Mouse (Mus musculus) forebrain, embryonic 12.5 days (tissue): ENCODE results near the gene Slc7a11. TPM values are rescaled to one million over a fixed set of nuclear protein-coding genes. Genes with fewer than 3 reads are reported as not detected.

ENCODE experiments used
- ATAC-seq: fragments of 200-750 bp; cut with Nextera tagmentation; 2 replicates; pipeline ENCODE4 v1.8.0; 2017; ENCODE audit warnings: moderate TSS enrichment; ENCODE audit not compliant: low FRiP score
- H3K27ac ChIP-seq: fragments of 300-500 bp; sonication (generic); 2 replicates; pipeline ENCODE4 v1.5.1; 2016; ENCODE audit warnings: mild to moderate bottlenecking
- H3K27me3 ChIP-seq: fragments of 300-500 bp; sonication (generic); 2 replicates; pipeline ENCODE4 v1.6.1; 2016; ENCODE audit warnings: mild to moderate bottlenecking
- H3K36me3 ChIP-seq: fragments of 300-500 bp; sonication (generic); replicated peaks from 2 replicates; pipeline ENCODE4 v1.6.1; 2016; ENCODE audit warnings: mild to moderate bottlenecking
- H3K4me1 ChIP-seq: fragments of 300-500 bp; sonication (generic); 2 replicates; pipeline ENCODE4 v1.6.1; 2016
- H3K4me2 ChIP-seq: fragments of 300-500 bp; sonication (generic); 2 replicates; pipeline ENCODE4 v1.6.1; 2016; ENCODE audit warnings: mild to moderate bottlenecking, moderate library complexity
- H3K4me3 ChIP-seq: fragments of 300-500 bp; sonication (generic); replicated peaks from 2 replicates; pipeline ENCODE4 v1.5.1; 2016; ENCODE audit warnings: mild to moderate bottlenecking
- H3K9ac ChIP-seq: fragments of 300-500 bp; sonication (generic); 2 replicates; pipeline ENCODE4 v1.6.1; 2016; ENCODE audit warnings: mild to moderate bottlenecking
- H3K9me3 ChIP-seq: fragments of 300-500 bp; sonication (generic); 2 replicates; pipeline ENCODE4 v1.6.1; 2016
- WGBS: fragments of 180-500 bp; shearing (Covaris S2); methylation state at CpG from one replicate; pipeline ENCODE4 v1.1.7; 2016; 5-methylcytosine and 5-hydroxymethylcytosine counted together
- polyA plus RNA-seq: library from polyadenylated mRNA; unstranded; fragments of >200 nt; fragmentation: Nextera tagmentation; extraction: Ambion mirVana; gene quantifications from 2 replicates; pipeline ENCODE4 v1.2.1, GENCODE M21; 2016

The Slc7a11 gene
- polyA plus RNA-seq, 1 experiment from 2014 or later, result 2.3 TPM

DNA sequence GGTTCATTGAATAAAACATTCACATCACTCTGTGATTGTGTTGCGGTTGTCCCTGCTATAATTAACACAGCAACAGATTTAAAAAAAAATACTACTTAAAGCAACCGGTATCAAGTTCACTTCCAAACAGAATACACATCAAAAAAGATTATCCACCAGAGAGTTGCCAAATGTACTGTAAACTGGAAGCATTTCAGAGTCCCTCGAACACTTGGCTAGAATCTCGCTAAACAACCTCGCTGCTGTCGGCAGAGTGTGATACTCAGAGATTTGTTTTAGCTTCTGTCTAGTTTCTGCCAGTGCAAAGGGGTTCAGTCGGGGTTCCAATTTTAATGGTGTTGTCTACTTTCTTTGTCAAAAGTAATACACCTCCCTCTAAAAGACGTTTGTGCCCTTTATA, 118.9 kb downstream of the Slc7a11 start:
- ATAC-seq, result no peak
- 77% methylated on average over 8 of the region's 8 CpGs for WGBS
- no peak overlapping the region for H3K4me2 ChIP-seq
- no peaks in the 10 kb centered on the region for H3K27me3 ChIP-seq
- no peaks in the 10 kb centered on the region for H3K9me3 ChIP-seq
- H3K36me3 ChIP-seq, result no peaks in the 10 kb centered on the region
- no peak overlapping the region for H3K9ac ChIP-seq
- H3K27ac ChIP-seq, result no peak overlapping the region
- H3K4me1 ChIP-seq, result no peaks in the 10 kb centered on the region
- no peak overlapping the region for H3K4me3 ChIP-seq

DNA sequence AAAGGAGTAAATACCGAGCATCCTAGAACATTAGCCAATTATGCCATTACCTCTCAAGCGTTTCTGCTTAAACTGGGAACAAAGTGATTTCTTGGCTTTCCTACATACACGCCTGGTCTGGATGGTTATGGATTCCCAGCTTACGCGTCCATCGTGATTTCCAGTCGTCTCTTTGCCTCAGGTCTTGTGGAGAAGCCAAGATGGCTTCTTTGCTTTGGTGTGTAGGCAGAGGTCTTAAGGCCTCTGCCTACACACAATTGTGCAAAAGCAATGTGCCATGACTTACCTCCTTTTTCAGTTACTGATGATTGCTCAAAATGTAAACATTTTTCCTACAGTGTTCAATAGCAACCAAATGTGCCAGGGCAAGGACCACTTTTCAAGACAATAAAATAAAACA, 119.5 kb downstream of the Slc7a11 start:
- H3K4me1 ChIP-seq, result no peaks in the 10 kb centered on the region
- no peak overlapping the region for H3K4me2 ChIP-seq
- H3K9me3 ChIP-seq, result no peaks in the 10 kb centered on the region
- no peak overlapping the region for H3K9ac ChIP-seq
- no peak overlapping the region for H3K4me3 ChIP-seq
- no peak for ATAC-seq
- H3K36me3 ChIP-seq, result no peaks in the 10 kb centered on the region
- no peaks in the 10 kb centered on the region for H3K27me3 ChIP-seq
- no peak overlapping the region for H3K27ac ChIP-seq
- 95% methylated on average over 7 of the region's 7 CpGs for WGBS

DNA sequence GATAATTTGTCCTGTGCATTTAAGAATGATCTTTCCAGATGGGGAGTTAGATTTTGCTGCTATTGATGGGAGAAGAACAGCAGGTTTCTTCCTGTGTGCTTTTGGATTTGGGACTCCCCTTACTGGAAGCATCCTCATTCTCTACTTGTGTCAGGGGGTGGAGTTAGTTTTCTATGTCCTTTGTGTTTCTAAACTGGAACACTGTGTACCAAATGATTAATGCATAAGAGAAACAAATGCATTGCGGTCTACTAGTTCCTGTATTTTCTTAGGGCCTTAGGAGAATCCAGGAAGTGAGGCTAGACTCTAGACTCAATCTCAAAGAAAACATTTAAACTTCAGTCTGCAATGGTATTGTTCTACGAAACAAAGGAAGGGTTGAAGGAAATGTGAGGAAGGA, 122.6 kb downstream of the Slc7a11 start:
- no peaks in the 10 kb centered on the region for H3K27me3 ChIP-seq
- no peak overlapping the region for H3K4me3 ChIP-seq
- no peaks in the 10 kb centered on the region for H3K4me1 ChIP-seq
- no peaks in the 10 kb centered on the region for H3K36me3 ChIP-seq
- no peak overlapping the region for H3K4me2 ChIP-seq
- no peak overlapping the region for H3K27ac ChIP-seq
- no peak overlapping the region for H3K9ac ChIP-seq
- 88% methylated on average over 2 of the region's 2 CpGs for WGBS
- ATAC-seq, result no peak
- no peaks in the 10 kb centered on the region for H3K9me3 ChIP-seq

DNA sequence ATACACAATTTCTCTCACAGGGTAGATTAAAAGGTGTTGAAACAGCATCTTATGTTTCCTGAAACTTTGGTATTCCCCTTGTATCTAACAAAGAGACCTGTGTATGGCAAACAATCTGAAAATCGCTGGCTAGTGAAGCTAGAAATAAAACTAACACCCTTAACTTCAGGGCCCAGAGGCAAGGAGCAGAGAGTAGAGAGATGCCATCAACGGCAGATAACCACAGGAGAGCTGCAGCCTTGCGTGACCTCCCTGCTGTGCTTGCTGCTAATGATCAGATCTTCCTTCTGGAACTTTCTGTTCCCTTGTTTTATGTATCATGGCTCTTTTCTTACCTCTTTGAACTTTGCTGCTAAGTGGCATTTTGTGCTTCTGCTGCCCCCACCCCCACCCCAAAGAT, 125.3 kb downstream of the Slc7a11 start:
- Histone ChIP-seq H3K9me3 (no peaks in the 10 kb centered on the region), H3K9ac (no peak overlapping the region), H3K27me3 (no peaks in the 10 kb centered on the region), H3K27ac (no peak overlapping the region), H3K4me3 (no peak overlapping the region), H3K4me1 (no peaks in the 10 kb centered on the region), H3K4me2 (no peak overlapping the region), H3K36me3 (no peaks in the 10 kb centered on the region)
- 54% methylated on average over 3 of the region's 3 CpGs for WGBS
- ATAC-seq, result no peak

DNA sequence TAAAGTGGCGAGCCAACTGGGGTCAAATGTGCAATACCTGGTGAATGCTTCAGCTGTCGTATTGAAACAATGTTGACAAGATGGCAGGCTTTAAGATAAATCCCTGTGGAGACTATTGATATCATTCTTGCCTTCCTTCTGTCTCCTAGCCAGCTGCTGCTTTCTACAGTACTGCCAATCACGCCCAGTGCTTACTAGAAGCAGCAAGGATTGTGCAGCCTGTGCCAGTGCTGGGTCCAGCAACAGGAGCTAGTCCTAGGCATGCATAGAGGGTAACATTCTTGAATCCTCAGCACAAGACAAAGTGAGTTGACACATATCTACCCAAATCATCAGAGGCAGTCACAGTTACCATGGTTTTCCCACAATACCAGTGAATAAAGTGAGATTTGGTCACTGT, 129.6 kb downstream of the Slc7a11 start:
- Histone ChIP-seq H3K27ac (no peak overlapping the region), H3K4me1 (no peaks in the 10 kb centered on the region), H3K4me2 (no peak overlapping the region), H3K4me3 (no peak overlapping the region), H3K27me3 (no peaks in the 10 kb centered on the region), H3K9ac (no peak overlapping the region), H3K36me3 (no peaks in the 10 kb centered on the region), H3K9me3 (no peaks in the 10 kb centered on the region)
- no peak for ATAC-seq
- 72% methylated on average over 3 of the region's 3 CpGs for WGBS

DNA sequence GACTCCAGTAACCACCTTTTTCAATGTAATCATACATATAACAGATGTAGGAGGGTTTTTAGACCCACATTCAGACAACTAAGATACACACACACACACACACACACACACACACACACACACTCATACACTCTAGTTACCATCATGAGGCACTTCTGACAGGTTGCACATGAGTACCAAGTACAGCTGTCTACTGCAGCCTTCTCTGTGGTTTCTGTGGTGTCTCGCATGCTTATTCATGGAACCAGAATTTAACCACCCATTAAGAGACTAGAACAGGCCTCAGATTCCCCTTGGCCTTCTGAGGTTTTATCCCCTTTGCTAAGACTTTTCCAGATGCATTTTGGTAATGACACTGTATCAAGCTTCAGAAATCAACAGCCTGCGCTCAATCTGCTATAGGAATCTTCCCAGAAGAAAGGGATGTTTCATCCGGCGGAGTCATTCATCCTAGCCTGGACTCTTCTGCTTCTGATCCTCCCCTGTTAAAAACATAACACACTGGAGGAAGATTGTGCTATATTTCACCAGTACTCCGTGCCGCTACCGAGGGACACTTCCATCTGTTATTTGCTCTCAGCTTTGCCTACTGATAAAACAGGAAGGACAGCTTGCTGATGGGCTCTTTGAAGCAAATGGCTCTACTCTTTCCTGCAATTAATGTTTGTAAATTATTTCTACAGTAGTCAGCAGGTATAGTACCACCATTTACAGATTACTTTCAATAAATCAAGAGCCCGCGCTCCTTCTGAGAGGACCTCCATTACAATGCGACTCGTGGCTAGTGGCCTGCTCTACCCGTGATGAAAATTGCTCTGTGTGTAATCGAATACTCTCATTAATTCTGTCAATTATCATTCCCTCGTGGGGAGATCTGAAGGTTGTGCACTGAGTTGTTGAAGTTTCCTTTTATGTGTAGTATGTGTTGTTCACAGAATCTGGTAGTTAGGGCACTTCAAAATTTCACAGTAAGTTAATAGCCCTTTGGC, 135.8 kb downstream of the Slc7a11 start:
- Histone ChIP-seq H3K9me3 (no peaks in the 10 kb centered on the region), H3K27ac (no peak overlapping the region), H3K4me3 (no peak overlapping the region), H3K4me2 (no peak overlapping the region), H3K9ac (no peak overlapping the region), H3K4me1 (no peaks in the 10 kb centered on the region; the same call in 1 of the 2 replicates), H3K27me3 (no peaks in the 10 kb centered on the region), H3K36me3 (no peaks in the 10 kb centered on the region)
- WGBS, result 61% methylated on average over 14 of the region's 14 CpGs
- ATAC-seq, result peak; percentile 67; the same call in 1 of the 2 replicates

DNA sequence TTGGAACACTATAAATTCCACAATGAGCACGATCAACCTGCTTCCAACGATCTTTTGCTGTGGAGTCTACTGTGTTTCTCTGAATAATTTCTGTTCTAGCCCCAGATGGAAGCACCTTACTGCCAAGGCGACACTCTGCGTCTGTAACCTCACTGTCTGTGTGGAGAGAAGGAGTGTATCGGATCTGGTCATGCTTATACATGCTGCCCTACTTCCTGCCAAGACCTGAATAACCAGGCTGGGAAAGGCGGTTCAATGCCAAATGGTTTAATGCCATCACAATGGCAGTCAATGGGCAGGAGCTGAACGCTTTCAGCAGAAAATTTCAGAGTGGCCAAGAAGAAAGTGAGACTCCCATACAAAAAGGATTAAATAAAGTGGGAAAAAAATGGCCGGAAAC, 137.1 kb downstream of the Slc7a11 start:
- Histone ChIP-seq H3K9me3 (no peaks in the 10 kb centered on the region), H3K36me3 (no peaks in the 10 kb centered on the region), H3K4me3 (no peak overlapping the region), H3K4me2 (no peak overlapping the region), H3K27me3 (no peaks in the 10 kb centered on the region), H3K4me1 (no peaks in the 10 kb centered on the region; the same call in 1 of the 2 replicates), H3K9ac (no peak overlapping the region), H3K27ac (no peak overlapping the region)
- WGBS, result 77% methylated on average over 8 of the region's 8 CpGs
- ATAC-seq, result no peak

DNA sequence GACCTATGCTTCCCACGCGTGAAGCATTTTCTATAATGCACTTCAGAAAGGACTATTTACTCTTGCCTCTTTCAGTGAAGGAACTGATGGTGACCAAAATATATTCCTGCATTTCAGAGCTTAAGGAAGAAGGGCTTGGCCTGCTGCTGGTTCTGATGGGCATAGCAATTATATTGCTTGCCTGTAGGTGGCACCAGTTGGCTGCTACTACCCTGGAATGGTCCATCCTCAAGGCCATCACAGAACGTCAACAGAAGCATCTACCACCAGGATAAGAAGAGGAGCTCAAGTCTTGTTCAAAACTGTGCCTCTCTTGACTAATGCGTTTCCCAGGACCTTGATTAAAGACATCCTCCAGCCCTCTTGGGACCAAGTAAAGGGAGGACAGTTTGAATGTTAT, 139.3 kb downstream of the Slc7a11 start:
- WGBS, result 48% methylated on average over 4 of the region's 4 CpGs
- Histone ChIP-seq H3K27me3 (no peaks in the 10 kb centered on the region), H3K27ac (no peak overlapping the region), H3K9ac (no peak overlapping the region), H3K4me2 (no peak overlapping the region), H3K4me3 (no peak overlapping the region), H3K9me3 (no peaks in the 10 kb centered on the region), H3K36me3 (no peaks in the 10 kb centered on the region), H3K4me1 (peaks cover 6% of the 10 kb centered on the region; the same call in 1 of the 2 replicates)
- ATAC-seq, result no peak

DNA sequence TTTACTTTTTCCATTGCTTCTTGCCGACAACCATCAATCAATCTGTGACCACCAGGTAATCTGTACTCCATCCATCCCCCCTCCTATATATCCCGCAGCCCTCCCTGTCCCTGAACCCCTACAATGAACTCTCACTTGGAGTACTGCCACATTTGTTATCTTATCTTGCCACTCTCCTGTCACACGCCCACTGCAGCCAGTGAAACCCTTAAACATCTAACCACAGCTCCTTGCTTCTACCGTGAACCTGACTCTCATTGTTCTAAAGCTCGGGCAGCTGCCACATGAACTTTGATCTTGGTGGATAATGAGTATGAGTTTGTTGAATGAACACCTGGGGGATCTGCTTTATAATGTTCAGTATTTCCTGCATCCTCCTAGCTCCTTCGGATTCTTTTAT, 140.8 kb downstream of the Slc7a11 start:
- 73% methylated on average over 6 of the region's 6 CpGs for WGBS
- H3K4me3 ChIP-seq, result no peak overlapping the region
- no peaks in the 10 kb centered on the region for H3K27me3 ChIP-seq
- no peaks in the 10 kb centered on the region for H3K9me3 ChIP-seq
- no peak overlapping the region for H3K27ac ChIP-seq
- H3K4me1 ChIP-seq, result peaks cover 12% of the 10 kb centered on the region
- H3K36me3 ChIP-seq, result no peaks in the 10 kb centered on the region
- no peak overlapping the region for H3K9ac ChIP-seq
- H3K4me2 ChIP-seq, result no peak overlapping the region
- ATAC-seq, result no peak

DNA sequence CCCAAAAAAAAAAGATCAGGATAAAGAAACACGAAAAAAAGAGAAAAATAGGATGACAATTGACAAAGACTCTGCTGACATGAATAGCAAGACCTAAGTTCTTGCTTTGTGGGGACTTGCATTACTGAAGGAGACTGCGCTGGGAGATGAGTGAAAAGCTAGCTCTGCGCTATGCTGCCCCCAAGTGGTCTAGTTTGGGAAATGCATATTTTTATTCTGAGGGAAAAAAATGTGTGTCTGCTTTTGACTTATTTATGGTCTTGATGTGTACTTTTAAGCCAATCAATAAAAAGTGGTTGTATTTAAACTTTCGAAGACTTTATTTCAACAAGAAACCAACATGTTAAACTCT, 142.5 kb downstream of the Slc7a11 start:
- ATAC-seq, result peak; percentile 54; the same call in 1 of the 2 replicates
- H3K9me3 ChIP-seq, result no peaks in the 10 kb centered on the region
- peaks cover 12% of the 10 kb centered on the region for H3K4me1 ChIP-seq
- no peaks in the 10 kb centered on the region for H3K36me3 ChIP-seq
- no peak overlapping the region for H3K4me2 ChIP-seq
- no peaks in the 10 kb centered on the region for H3K27me3 ChIP-seq
- H3K9ac ChIP-seq, result no peak overlapping the region
- H3K4me3 ChIP-seq, result no peak overlapping the region
- WGBS, result 7% methylated on average over 4 of the region's 4 CpGs
- no peak overlapping the region for H3K27ac ChIP-seq

DNA sequence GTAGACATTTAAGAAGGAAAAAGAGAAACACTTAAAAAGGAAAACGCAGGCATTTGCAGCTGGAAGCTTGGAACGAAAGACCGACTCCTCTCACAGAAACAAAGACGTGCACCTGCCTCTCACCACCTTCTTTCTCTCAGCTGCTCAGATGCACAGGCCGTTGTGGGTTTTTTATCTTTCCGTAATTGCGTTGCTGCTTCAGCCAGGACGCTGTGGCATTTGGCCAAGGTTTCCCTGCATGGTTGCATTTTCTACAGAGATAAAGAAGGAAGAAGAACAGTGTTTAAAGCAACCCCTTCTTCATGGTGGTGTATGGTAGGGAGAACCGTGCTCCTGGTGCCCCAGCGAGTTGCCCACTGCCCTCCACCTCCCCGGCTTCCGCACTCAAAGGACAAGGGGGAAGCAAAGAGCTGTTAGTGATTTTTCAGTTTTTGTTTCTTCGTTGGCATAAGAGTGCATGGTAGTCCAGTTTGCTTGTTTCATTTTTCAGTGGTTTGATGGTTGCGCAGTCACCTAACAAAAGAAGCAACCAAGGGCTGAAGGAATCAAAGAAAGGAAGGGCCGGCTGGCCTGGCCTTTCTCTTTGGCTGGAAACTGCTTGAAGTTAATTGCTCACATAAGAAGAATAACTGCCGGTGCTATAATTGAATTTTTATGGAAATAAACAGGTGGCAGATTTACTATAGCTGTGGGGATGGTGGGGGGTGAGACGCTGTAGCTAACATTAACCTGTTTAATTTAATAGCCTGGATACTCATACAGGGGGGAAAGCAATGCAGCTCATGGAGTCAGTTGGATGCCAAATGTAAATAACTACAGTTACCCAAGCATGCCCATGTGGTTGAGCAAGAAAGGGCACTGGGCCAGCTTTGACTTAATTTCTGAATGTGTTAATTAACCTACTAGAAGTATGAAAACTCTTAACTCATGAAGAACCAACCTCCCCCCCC, 143.1 kb downstream of the Slc7a11 start:
- H3K36me3 ChIP-seq, result no peaks in the 10 kb centered on the region
- 53% methylated on average over 17 of the region's 17 CpGs for WGBS
- H3K9ac ChIP-seq, result no peak overlapping the region
- H3K9me3 ChIP-seq, result no peaks in the 10 kb centered on the region
- ATAC-seq, result peak; percentile 55; the same call in 1 of the 2 replicates
- H3K4me2 ChIP-seq, result peak overlapping the region; percentile 1; the same call in 1 of the 2 replicates
- H3K27ac ChIP-seq, result peak overlapping the region; percentile 47; the same call in 1 of the 2 replicates
- peaks cover 12% of the 10 kb centered on the region for H3K4me1 ChIP-seq
- H3K27me3 ChIP-seq, result no peaks in the 10 kb centered on the region
- H3K4me3 ChIP-seq, result no peak overlapping the region

DNA sequence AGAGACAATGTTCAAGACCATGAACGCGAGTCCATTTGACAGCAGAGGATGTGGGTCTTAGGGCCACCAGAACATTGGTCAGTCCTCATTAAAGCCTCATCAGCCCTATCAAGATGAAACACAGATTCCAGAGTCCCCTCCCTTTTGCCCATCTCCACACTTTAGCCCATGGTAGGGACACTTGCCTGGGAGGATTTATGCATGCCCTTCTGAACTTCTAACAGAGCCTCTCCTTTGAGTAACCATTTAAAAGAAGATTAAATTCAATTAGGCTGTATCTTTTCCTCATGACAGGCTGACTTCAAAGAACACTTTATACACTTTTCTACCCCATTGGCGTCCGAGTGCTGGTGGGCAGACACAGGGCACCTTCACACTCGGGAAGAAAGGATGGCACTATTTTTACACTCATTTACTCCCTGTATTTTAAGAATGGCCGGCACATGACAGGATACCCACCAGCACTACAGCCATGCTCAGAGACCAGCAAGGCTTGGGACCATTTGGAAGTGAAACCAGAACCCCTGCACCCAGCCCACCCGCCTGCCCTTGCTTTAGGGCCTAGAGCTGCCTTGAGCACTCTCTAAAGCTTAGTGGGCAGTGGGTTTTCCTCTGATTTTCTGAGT, 144.9 kb downstream of the Slc7a11 start:
- no peaks in the 10 kb centered on the region for H3K36me3 ChIP-seq
- H3K4me1 ChIP-seq, result peaks cover 12% of the 10 kb centered on the region
- no peaks in the 10 kb centered on the region for H3K9me3 ChIP-seq
- H3K27me3 ChIP-seq, result no peaks in the 10 kb centered on the region
- H3K4me3 ChIP-seq, result no peak overlapping the region
- no peak for ATAC-seq
- no peak overlapping the region for H3K4me2 ChIP-seq
- H3K9ac ChIP-seq, result no peak overlapping the region
- 51% methylated on average over 7 of the region's 7 CpGs for WGBS
- H3K27ac ChIP-seq, result no peak overlapping the region
